Mouse (Mus musculus) retina, embryonic 14.5 days (tissue): ENCODE data around the gene Tmem232.
"Not testable (repeated sequence)": the region's sequence is repeated elsewhere in the genome, so short reads cannot be mapped to it uniquely, and the experiment has no call there.

Experiments
- DNase-seq: peaks from one replicate; pipeline ENCODE4 v3.0.0-alpha.2; 2015; ENCODE audit warnings: low spot score

Tmem232 gene

DNA sequence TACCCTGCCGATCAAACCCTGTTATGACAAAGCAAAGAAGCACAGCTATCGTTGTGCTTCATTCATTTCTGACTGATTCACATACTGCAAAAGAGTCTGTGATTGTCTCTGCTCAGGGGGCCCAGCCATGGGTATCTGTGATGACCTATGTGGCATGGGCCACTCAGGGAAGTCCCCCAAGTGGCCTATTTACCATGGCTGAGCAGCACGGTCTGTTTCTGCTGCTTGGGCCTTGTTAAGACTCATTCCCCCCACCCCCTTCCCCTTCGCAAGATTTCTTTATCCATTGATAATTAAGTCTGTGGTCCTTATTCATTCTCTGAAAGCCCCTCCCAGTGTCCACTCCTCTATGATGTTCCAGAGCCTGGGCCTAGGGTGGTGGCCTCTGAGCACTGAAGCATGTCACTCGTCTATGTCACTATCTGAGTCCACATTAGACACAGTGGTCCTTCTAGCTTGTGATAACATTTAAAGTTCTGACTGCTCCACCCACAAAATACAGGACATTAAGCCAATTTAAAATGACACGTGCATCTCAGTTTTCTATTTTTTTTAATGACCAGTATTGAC lies 315.1 kb downstream of the Tmem232 start:
- peak; percentile 32 for DNase-seq

DNA sequence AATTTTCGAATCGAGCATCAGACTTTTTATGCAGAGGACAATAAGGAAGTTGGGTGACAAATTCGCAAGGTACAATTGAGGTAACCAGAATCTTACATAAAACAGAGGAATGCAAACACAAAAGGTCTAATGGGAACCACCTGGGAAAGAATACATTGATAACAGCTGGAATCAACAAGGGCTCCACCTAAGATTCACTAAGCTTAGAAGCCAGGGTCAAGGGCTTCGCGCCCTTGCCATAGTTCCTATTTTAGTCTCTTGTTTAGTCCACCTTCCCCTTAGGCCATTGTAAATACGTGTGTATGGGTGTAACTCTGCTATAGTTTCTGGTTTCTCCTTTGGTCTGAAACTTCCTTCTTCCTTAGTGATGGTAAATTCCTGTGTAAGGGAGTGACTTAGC lies 318.9 kb downstream of the Tmem232 start:
- not testable (repeated sequence) for DNase-seq
